Mouse (Mus musculus) hindbrain, embryonic 11.5 days (tissue): ENCODE measurements around the gene Arhgap15. TPM values are rescaled to one million over a fixed set of nuclear protein-coding genes. Genes with fewer than 3 reads are reported as not detected.
A peak's percentile ranks its signal among the peaks of the same experiment; 100 is the strongest.

Source experiments
- ATAC-seq: fragments of 200-750 bp; cut with Nextera tagmentation; 2 replicates; pipeline ENCODE4 v1.8.0; 2017; ENCODE audit warnings: mild to moderate bottlenecking, moderate TSS enrichment, moderate library complexity; ENCODE audit not compliant: low FRiP score
- DNase-seq: peaks from one replicate; pipeline ENCODE4 v3.0.0-alpha.2; 2015; ENCODE audit warnings: low spot score
- H3K27ac ChIP-seq: fragments of 300-500 bp; sonication (generic); 2 replicates; pipeline ENCODE4 v1.5.1; 2014; ENCODE audit warnings: mild to moderate bottlenecking, low read depth, low read length
- H3K27me3 ChIP-seq: fragments of 300-500 bp; sonication (generic); 2 replicates; pipeline ENCODE4 v1.6.1; 2014; ENCODE audit warnings: mild to moderate bottlenecking, low read length, moderate library complexity, mixed read lengths; ENCODE audit not compliant: control insufficient read depth, insufficient read depth
- H3K36me3 ChIP-seq: fragments of 300-500 bp; sonication (generic); 2 replicates; pipeline ENCODE4 v1.6.1; 2014; ENCODE audit warnings: mild to moderate bottlenecking, low read length, moderate library complexity, mixed read lengths; ENCODE audit not compliant: control insufficient read depth, insufficient read depth
- H3K4me1 ChIP-seq: fragments of 300-500 bp; sonication (generic); replicated peaks from 2 replicates; pipeline ENCODE4 v1.6.1; 2014; ENCODE audit warnings: low read length, mixed read lengths; ENCODE audit not compliant: control insufficient read depth, insufficient read depth
- H3K4me2 ChIP-seq: fragments of 300-500 bp; sonication (generic); replicated peaks from 2 replicates; pipeline ENCODE4 v1.6.1; 2014; ENCODE audit warnings: mild to moderate bottlenecking, low read depth, low read length
- H3K4me3 ChIP-seq: fragments of 300-500 bp; sonication (generic); 2 replicates; pipeline ENCODE4 v1.5.1; 2014; ENCODE audit warnings: low read depth, low read length
- H3K9ac ChIP-seq: fragments of 300-500 bp; sonication (generic); 2 replicates; pipeline ENCODE4 v1.6.1; 2014; ENCODE audit warnings: low read depth, low read length
- H3K9me3 ChIP-seq: fragments of 300-500 bp; sonication (generic); 2 replicates; pipeline ENCODE4 v1.6.1; 2016; ENCODE audit warnings: low read length; ENCODE audit not compliant: control insufficient read depth
- WGBS: fragments of 180-500 bp; shearing (Covaris S2); extraction: QIAGEN DNeasy Blood & Tissue Kit; methylation state at CpG from one replicate; pipeline ENCODE4 v1.1.7; 2014; 5-methylcytosine and 5-hydroxymethylcytosine counted together
- polyA plus RNA-seq: library from polyadenylated mRNA; unstranded; fragments of >200 nt; fragmentation: Nextera tagmentation; extraction: Ambion mirVana; gene quantifications from 2 replicates; pipeline ENCODE4 v1.2.1, GENCODE M21; 2014

Arhgap15 gene
- polyA plus RNA-seq, 1 experiment from 2014 or later, result 1.6 TPM

DNA sequence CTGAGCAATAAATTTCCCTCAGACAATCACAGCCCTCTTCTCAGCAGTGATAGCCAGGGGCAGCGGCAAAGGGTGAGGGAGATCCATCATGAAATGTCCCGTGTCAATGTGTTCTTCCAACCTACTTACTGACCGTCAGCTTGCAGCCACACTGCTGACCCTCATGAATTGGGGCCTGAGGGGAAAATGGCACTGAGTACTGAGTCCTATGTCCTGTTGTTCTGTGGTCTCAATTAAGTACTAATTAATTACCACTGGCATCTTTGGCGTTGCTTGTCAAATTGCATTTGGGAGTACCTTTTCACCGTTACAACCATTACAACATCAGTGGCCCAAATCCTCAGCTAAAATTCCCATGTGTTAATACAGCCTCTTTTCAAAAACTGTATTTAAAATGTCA is 599.2 kb downstream of the Arhgap15 start:
- Histone ChIP-seq H3K4me1 (no peaks in the 10 kb centered on the region), H3K27ac (no peak overlapping the region), H3K9me3 (no peaks in the 10 kb centered on the region), H3K4me2 (no peak overlapping the region), H3K27me3 (no peaks in the 10 kb centered on the region), H3K36me3 (no peaks in the 10 kb centered on the region), H3K4me3 (no peak overlapping the region), H3K9ac (no peak overlapping the region)
- DNase-seq (no peak), ATAC-seq (no peak)
- 61% methylated on average over 5 of the region's 5 CpGs for WGBS

GRCm38 (mm10) chr2:44349101-44349500 is 600.5 kb downstream of the Arhgap15 start:
- no peak for DNase-seq
- Histone ChIP-seq H3K36me3 (no peaks in the 10 kb centered on the region), H3K27ac (no peak overlapping the region), H3K4me1 (no peaks in the 10 kb centered on the region), H3K27me3 (no peaks in the 10 kb centered on the region), H3K4me3 (no peak overlapping the region), H3K9ac (no peak overlapping the region), H3K9me3 (no peaks in the 10 kb centered on the region), H3K4me2 (no peak overlapping the region)
- no peak for ATAC-seq
- 86% methylated on average over 2 of the region's 2 CpGs for WGBS

- Histone ChIP-seq H3K9ac (no peak overlapping the region), H3K4me2 (no peak overlapping the region), H3K36me3 (no peaks in the 10 kb centered on the region), H3K4me3 (no peak overlapping the region), H3K9me3 (no peaks in the 10 kb centered on the region), H3K27ac (no peak overlapping the region), H3K27me3 (no peaks in the 10 kb centered on the region), H3K4me1 (no peaks in the 10 kb centered on the region)
- WGBS, result 76% methylated on average over 7 of the region's 7 CpGs
- no peak for DNase-seq
- no peak for ATAC-seq
These were observed 604.3 kb downstream of the Arhgap15 start for GRCm38 (mm10) chr2:44352885-44353284.

- H3K9me3 ChIP-seq, result no peaks in the 10 kb centered on the region
- DNase-seq, result no peak
These were observed 605.0 kb downstream of the Arhgap15 start for GRCm38 (mm10) chr2:44353594-44353993.

DNA sequence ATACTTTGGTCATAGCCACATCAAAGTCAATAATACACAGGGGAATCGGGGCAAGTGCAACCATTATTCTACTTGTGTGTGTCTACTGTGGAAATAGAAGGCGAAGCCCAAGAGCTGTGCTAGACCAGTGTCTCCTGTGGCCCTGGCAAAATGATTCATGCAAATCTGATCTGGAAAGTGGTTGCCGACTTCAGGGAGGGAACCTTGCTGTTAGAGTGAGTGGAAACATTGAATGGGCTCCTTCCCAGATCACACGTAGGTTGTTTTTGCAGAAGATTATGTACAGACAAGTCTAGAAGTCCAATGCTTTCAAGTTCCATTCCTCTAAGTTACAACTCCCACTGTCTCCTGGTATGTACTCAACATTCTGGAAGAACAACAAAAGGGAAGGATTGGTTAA is 606.2 kb downstream of the Arhgap15 start:
- Histone ChIP-seq H3K4me2 (no peak overlapping the region), H3K4me3 (no peak overlapping the region), H3K9me3 (no peaks in the 10 kb centered on the region), H3K36me3 (no peaks in the 10 kb centered on the region), H3K9ac (no peak overlapping the region), H3K27ac (no peak overlapping the region), H3K4me1 (no peaks in the 10 kb centered on the region), H3K27me3 (no peaks in the 10 kb centered on the region)
- 91% methylated on average over 4 of the region's 4 CpGs for WGBS
- DNase-seq, result no peak
- no peak for ATAC-seq

More at GRCm38 (mm10) chr2:44353594-44353993, 605.0 kb downstream of the Arhgap15 start:
- Histone ChIP-seq H3K4me3 (no peak overlapping the region), H3K4me2 (no peak overlapping the region), H3K27ac (no peak overlapping the region), H3K27me3 (no peaks in the 10 kb centered on the region), H3K9ac (no peak overlapping the region), H3K4me1 (no peaks in the 10 kb centered on the region), H3K36me3 (no peaks in the 10 kb centered on the region)
- WGBS, result 94% methylated on average over 4 of the region's 4 CpGs
- no peak for ATAC-seq

DNA sequence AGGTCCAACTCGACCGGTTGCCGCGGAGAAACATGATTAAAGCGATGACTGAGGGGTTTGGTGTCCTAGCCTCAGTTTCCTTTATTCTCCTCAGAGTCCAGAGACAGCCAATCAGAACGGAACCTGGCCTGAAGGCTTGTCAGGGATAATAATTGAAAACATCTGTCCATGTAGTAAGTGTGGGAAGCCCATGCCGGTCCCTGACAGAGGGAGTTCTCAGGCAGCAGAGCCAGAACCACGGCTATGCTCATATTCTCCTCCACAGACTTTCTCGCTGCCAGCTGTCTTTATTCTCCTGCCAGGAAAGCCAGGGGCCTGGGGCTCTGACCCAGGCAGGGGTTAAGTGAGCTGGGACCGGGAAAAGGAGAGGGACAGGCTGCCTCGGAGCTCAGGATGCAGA is 606.7 kb downstream of the Arhgap15 start:
- ATAC-seq, result no peak
- H3K27me3 ChIP-seq, result no peaks in the 10 kb centered on the region
- H3K4me3 ChIP-seq, result no peak overlapping the region
- 52% methylated on average over 11 of the region's 11 CpGs for WGBS
- peak; percentile 5 for DNase-seq
- no peak overlapping the region for H3K4me2 ChIP-seq
- H3K4me1 ChIP-seq, result no peaks in the 10 kb centered on the region
- H3K9ac ChIP-seq, result no peak overlapping the region
- no peak overlapping the region for H3K27ac ChIP-seq
- H3K9me3 ChIP-seq, result no peaks in the 10 kb centered on the region
- no peaks in the 10 kb centered on the region for H3K36me3 ChIP-seq

DNA sequence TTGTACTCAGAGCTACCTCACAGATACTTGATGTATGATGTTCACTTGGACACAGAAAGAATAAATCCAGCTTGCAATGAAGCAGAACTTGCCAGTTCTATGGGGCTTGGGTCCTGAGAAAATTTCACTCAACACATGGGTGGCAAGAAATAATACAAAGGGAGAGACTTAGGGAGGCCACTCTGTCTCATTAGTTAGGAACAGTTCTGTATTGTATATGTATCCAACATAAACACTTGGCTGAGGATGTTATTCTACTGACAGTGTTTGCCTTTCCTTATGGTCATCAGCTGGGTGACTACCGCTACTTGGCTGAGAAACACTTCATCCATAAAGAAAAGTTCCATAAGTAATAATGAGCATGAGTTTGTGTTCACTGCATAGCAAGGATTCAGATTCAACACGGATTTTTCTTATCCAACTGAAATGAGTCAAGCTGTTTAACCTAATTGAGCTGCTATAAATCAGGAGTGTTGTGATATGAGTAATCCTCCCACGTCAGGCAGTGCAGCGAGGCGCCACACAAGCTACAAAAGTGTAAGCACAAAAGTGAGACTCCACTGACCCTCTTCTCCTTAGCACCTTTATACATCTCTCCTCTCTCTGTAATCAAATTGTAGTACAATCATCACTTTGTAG is 607.7 kb downstream of the Arhgap15 start:
- no peak overlapping the region for H3K27ac ChIP-seq
- DNase-seq, result no peak
- H3K4me1 ChIP-seq, result no peaks in the 10 kb centered on the region
- no peak overlapping the region for H3K4me3 ChIP-seq
- no peaks in the 10 kb centered on the region for H3K9me3 ChIP-seq
- no peak overlapping the region for H3K4me2 ChIP-seq
- ATAC-seq, result no peak
- H3K27me3 ChIP-seq, result no peaks in the 10 kb centered on the region
- 92% methylated on average over 5 of the region's 5 CpGs for WGBS
- no peaks in the 10 kb centered on the region for H3K36me3 ChIP-seq
- no peak overlapping the region for H3K9ac ChIP-seq

- WGBS, result 94% methylated on average over 6 of the region's 6 CpGs
- Histone ChIP-seq H3K9me3 (no peaks in the 10 kb centered on the region), H3K4me2 (no peak overlapping the region), H3K36me3 (no peaks in the 10 kb centered on the region), H3K27ac (no peak overlapping the region), H3K4me1 (no peaks in the 10 kb centered on the region), H3K27me3 (no peaks in the 10 kb centered on the region), H3K9ac (no peak overlapping the region), H3K4me3 (no peak overlapping the region)
- no peak for ATAC-seq
- DNase-seq, result no peak
These were observed 608.2 kb downstream of the Arhgap15 start for GRCm38 (mm10) chr2:44356887-44357251.

GRCm38 (mm10) chr2:44380225-44380624 is 631.6 kb downstream of the Arhgap15 start:
- DNase-seq (no peak), ATAC-seq (no peak)
- no peak overlapping the region for H3K4me2 ChIP-seq
- H3K27me3 ChIP-seq, result no peaks in the 10 kb centered on the region
- H3K36me3 ChIP-seq, result no peaks in the 10 kb centered on the region
- H3K27ac ChIP-seq, result no peak overlapping the region
- WGBS, result 88% methylated on average over 2 of the region's 2 CpGs
- H3K9me3 ChIP-seq, result no peaks in the 10 kb centered on the region
- H3K4me3 ChIP-seq, result no peak overlapping the region
- H3K9ac ChIP-seq, result no peak overlapping the region
- no peaks in the 10 kb centered on the region for H3K4me1 ChIP-seq
